ENCODE assay signal across 15 mouse cellular contexts in the genomic region with DNA sequence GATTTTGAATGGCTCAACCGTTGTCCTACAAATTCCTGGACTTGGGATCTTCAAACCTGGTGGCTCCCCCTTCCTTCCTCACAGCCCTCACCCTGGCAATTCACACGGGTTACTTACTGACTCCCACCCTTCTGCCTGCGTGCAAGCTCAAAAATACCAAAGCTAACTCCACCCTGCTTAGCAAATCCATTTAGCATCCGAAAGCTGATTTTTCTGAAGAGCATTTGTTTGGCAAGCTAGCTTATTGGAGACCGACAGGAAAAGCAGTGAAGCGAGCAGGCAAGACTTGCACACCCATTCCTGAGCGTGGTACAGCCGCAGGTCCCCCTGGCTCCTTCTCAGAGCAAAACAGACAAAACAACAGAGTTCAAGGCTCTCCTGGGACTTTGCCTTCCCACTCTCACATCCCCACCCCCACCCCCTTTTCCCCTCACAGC. TPM values are rescaled to one million over a fixed set of nuclear protein-coding genes. Genes with fewer than 3 reads are reported as not detected.
DNase-seq lines count a peak whose midpoint lies in the region; ATAC-seq and TF ChIP-seq lines count a peak whose summit lies in the region.
"Had no signal": no experiment of that assay in that cellular context is flagged by ENCODE, and none has a peak within 500 bp of the region (broad histone marks: within the 10 kb centered on the region; RNA-seq: fewer than 3 reads in every experiment).

No protein-coding gene starts in this region.

- DNase-seq in heart, adult 2 months: peak in 1 of 2 experiments; percentile 13
- DNase-seq in heart, postnatal 14 days: no peak
- peak; percentile 39 for DNase-seq in brain, embryonic 14.5 days (ENCODE audit: low read depth)
- DNase-seq in limb, embryonic 14.5 days (ENCODE audit: low spot score): peak; percentile 51
- DNase-seq in adipocyte (ENCODE audit: low spot score): no peak
- DNase-seq in cerebellum, adult 9-10 months: no peak
- DNase-seq in gastrocnemius, postnatal 10 days: no peak
- DNase-seq: cerebellum, adult 11 months; kidney, adult 11 months; left cerebral cortex, postnatal 4 days; right cerebral cortex, adult 18-20 months had no signal

- TF ChIP-seq EP300 in heart, adult 2 months (IDR thresholded peaks at IDR 0.05; ENCODE audit: insufficient read depth, low read depth, low read length): no peak

- no peak overlapping the region; the same call in 1 of the 2 replicates for H3K4me2 ChIP-seq in heart, embryonic 13.5 days
- H3K4me2 ChIP-seq in limb, embryonic 14.5 days (replicated peaks; ENCODE audit: low read depth, low read length, severe bottlenecking): peak overlapping the region; percentile 40
- H3K4me2 ChIP-seq: midbrain, embryonic 12.5 days had no signal

- peak overlapping the region; percentile 28 for H3K27ac ChIP-seq in heart, adult 2 months
- H3K27ac ChIP-seq in heart, embryonic 13.5 days (replicated peaks): peak overlapping the region; percentile 74
- H3K27ac ChIP-seq in limb, embryonic 14.5 days (replicated peaks; ENCODE audit: low read depth, low read length): peak overlapping the region; percentile 98
- H3K27ac ChIP-seq: midbrain, embryonic 12.5 days had no signal

- 36% methylated on average over 8 of the region's 8 CpGs for WGBS in heart, adult 2 months
- WGBS in heart, embryonic 13.5 days: 41% methylated on average over 8 of the region's 8 CpGs
- WGBS in limb, embryonic 14.5 days: 9% methylated on average over 8 of the region's 8 CpGs

- H3K36me3 ChIP-seq in heart, adult 2 months (ENCODE audit: control insufficient read depth, insufficient read depth, low read length): no peaks in the 10 kb centered on the region
- H3K36me3 ChIP-seq in heart, embryonic 13.5 days: no peaks in the 10 kb centered on the region
- 0 out of 2 replicates have a peak, but pooled peaks cover 7% of the 10 kb centered on the region for H3K36me3 ChIP-seq in limb, embryonic 14.5 days (ENCODE audit: control insufficient read depth, insufficient read depth, low read length)
- H3K36me3 ChIP-seq: midbrain, embryonic 12.5 days had no signal

- TF ChIP-seq POLR2A in heart, adult 2 months (IDR thresholded peaks at IDR 0.05; ENCODE audit: insufficient read depth, low read depth, low read length): no peak
- TF ChIP-seq POLR2A in brain, embryonic 14.5 days (IDR thresholded peaks at IDR 0.05; ENCODE audit: borderline replicate concordance, extremely low read depth, insufficient read depth, insufficient read length, poor library complexity, severe bottlenecking): no peak
- no peak for TF ChIP-seq POLR2A in limb, embryonic 14.5 days (IDR thresholded peaks at IDR 0.05; ENCODE audit: borderline replicate concordance, extremely low read depth, insufficient read depth, insufficient read length)

- intact Hi-C loops in heart, adult 2 months (cut with DNase I): loop anchor here (10.0 kb wide), 1 partner anchor 266 kb away; no protein-coding TSS in a partner anchor
- intact Hi-C loops in heart, postnatal 14 days (cut with DNase I): loop anchor here (2.0 to 10.0 kb wide), 3 partner anchors 32 to 209 kb away; no protein-coding TSS in a partner anchor

- H3K4me1 ChIP-seq in heart, adult 2 months (ENCODE audit: control insufficient read depth, insufficient read depth, low read length): peaks cover 8% of the 10 kb centered on the region
- peaks cover 62% of the 10 kb centered on the region for H3K4me1 ChIP-seq in heart, embryonic 13.5 days
- peaks cover 71% of the 10 kb centered on the region for H3K4me1 ChIP-seq in limb, embryonic 14.5 days (ENCODE audit: control insufficient read depth, insufficient read depth, low read length)

- H3K9me3 ChIP-seq in heart, embryonic 13.5 days: no peaks in the 10 kb centered on the region
- H3K9me3 ChIP-seq in limb, embryonic 14.5 days (ENCODE audit: control insufficient read depth, low read length): no peaks in the 10 kb centered on the region
- H3K9me3 ChIP-seq: midbrain, embryonic 12.5 days had no signal

- H3K4me3 ChIP-seq in heart, adult 2 months: no peak overlapping the region
- H3K4me3 ChIP-seq in heart, embryonic 13.5 days: no peak overlapping the region
- H3K4me3 ChIP-seq in limb, embryonic 14.5 days (replicated peaks; ENCODE audit: low read length): no peak overlapping the region; the same call in 1 of the 2 replicates
- H3K4me3 ChIP-seq: midbrain, embryonic 12.5 days had no signal

- no peaks in the 10 kb centered on the region for H3K79me2 ChIP-seq in heart, adult 2 months (replicated peaks; ENCODE audit: control insufficient read depth, insufficient read depth, low read length)

- no peak for TF ChIP-seq CTCF in heart, adult 2 months (IDR thresholded peaks at IDR 0.05)
- no peak for TF ChIP-seq CTCF in brain, embryonic 14.5 days (IDR thresholded peaks at IDR 0.05; ENCODE audit: borderline replicate concordance, extremely low read depth, insufficient read depth, insufficient read length)

- no peaks in the 10 kb centered on the region for H3K27me3 ChIP-seq in heart, adult 2 months (ENCODE audit: control insufficient read depth, insufficient read depth, low read length)
- H3K27me3 ChIP-seq in heart, embryonic 13.5 days (replicated peaks): no peaks in the 10 kb centered on the region
- H3K27me3 ChIP-seq in limb, embryonic 14.5 days (ENCODE audit: control insufficient read depth, insufficient read depth, low read length): no peaks in the 10 kb centered on the region
- H3K27me3 ChIP-seq: CH12.LX; midbrain, embryonic 12.5 days had no signal

- no peak for ATAC-seq in heart, embryonic 13.5 days (ENCODE audit: extremely low read depth, insufficient number of reproducible peaks, low FRiP score, low TSS enrichment)
- ATAC-seq in limb, embryonic 14.5 days (ENCODE audit: low FRiP score, low read depth): peak; percentile 54

- no peak overlapping the region for H3K9ac ChIP-seq in heart, adult 2 months (ENCODE audit: low read depth, low read length)
- H3K9ac ChIP-seq in heart, embryonic 13.5 days: 0 out of 2 replicates have a peak overlapping the region, but pooled peaks have one; percentile 19
- peak overlapping the region; percentile 52 for H3K9ac ChIP-seq in limb, embryonic 14.5 days (ENCODE audit: low read depth, low read length, severe bottlenecking)
- H3K9ac ChIP-seq: midbrain, embryonic 12.5 days had no signal

RNA-seq across cellular contexts. Expression of gene 4930558K02Rik, which starts 29.2 kb away (rescaled TPM):
- not detected for total RNA-seq in heart, adult 2 months (2021)
- polyA plus RNA-seq in heart, adult 2 months (2012; rRNA removed): not detected in 2 replicates
- total RNA-seq in heart, postnatal 14 days (2021): not detected
- not detected in 2 replicates for polyA plus RNA-seq in brain, embryonic 14.5 days (2012; rRNA removed)
- polyA plus RNA-seq in heart, embryonic 13.5 days (2015; fragmentation: Nextera tagmentation; extraction: Ambion mirVana): not detected in 2 replicates
- not detected in 2 replicates for polyA plus RNA-seq in limb, embryonic 14.5 days (2012; rRNA removed)
- polyA plus RNA-seq in limb, embryonic 14.5 days (2014; fragmentation: Nextera tagmentation; extraction: Ambion mirVana): not detected in 2 replicates
- total RNA-seq in gastrocnemius, postnatal 10 days (2021): not detected
- total RNA-seq: CH12.LX; left cerebral cortex, postnatal 4 days had no signal
- polyA plus RNA-seq: forebrain, embryonic 11.5 days; midbrain, embryonic 12.5 days had no signal

RNA-seq across cellular contexts. Expression of gene Pigc, which starts 39.7 kb away (rescaled TPM):
- 10 to 100 TPM; 11.3 to 11.5 TPM for total RNA-seq in heart, adult 2 months (2021)
- polyA plus RNA-seq in heart, adult 2 months (2012; rRNA removed): 11.6 and 19.7 TPM in 2 replicates
- 10 to 100 TPM; 17.6 to 21.6 TPM for total RNA-seq in heart, postnatal 14 days (2021)
- 23.6 and 26.5 TPM in 2 replicates for polyA plus RNA-seq in brain, embryonic 14.5 days (2012; rRNA removed)
- polyA plus RNA-seq in heart, embryonic 13.5 days (2015; fragmentation: Nextera tagmentation; extraction: Ambion mirVana): 24.0 and 25.0 TPM in 2 replicates
- polyA plus RNA-seq in limb, embryonic 14.5 days (2012; rRNA removed): 36.9 and 45.4 TPM in 2 replicates
- 51.3 and 52.8 TPM in 2 replicates for polyA plus RNA-seq in limb, embryonic 14.5 days (2014; fragmentation: Nextera tagmentation; extraction: Ambion mirVana)
- 10 to 100 TPM; 15.9 to 19.5 TPM for total RNA-seq in gastrocnemius, postnatal 10 days (2021)

Comparison
In these comparisons a context has a peak if more than half of its experiments do, and no peak if none do; other contexts are left out.
1. DNase-seq: peak in brain, embryonic 14.5 days (single experiment) and limb, embryonic 14.5 days (single experiment); none in heart, postnatal 14 days (0 of 2), adipocyte (single experiment), cerebellum, adult 9-10 months (single experiment) and gastrocnemius, postnatal 10 days (single experiment).
2. H3K27ac ChIP-seq: peak in every context shown above with its lines; median percentile 98 in limb, embryonic 14.5 days; 74 in heart, embryonic 13.5 days; 28 in heart, adult 2 months.